Mouse (Mus musculus) liver, embryonic 11.5 days (tissue): ENCODE data around the gene Phtf1. TPM values are rescaled to one million over a fixed set of nuclear protein-coding genes. Genes with fewer than 3 reads are reported as not detected.

Experiments
- ATAC-seq: fragments of 200-750 bp; cut with Nextera tagmentation; replicated peaks from 2 replicates; pipeline ENCODE4 v1.8.0; 2017; ENCODE audit warnings: moderate number of reproducible peaks, mild to moderate bottlenecking, moderate TSS enrichment, moderate library complexity; ENCODE audit not compliant: low FRiP score
- DNase-seq: peaks from one replicate; pipeline ENCODE4 v3.0.0-alpha.2; 2017; ENCODE audit warnings: low spot score
- H3K27ac ChIP-seq: fragments of 300-500 bp; sonication (generic); 2 replicates; pipeline ENCODE4 v1.5.1; 2014; ENCODE audit warnings: mild to moderate bottlenecking, low read depth, low read length, control low read depth
- H3K27me3 ChIP-seq: fragments of 300-500 bp; sonication (generic); replicated peaks from 2 replicates; pipeline ENCODE4 v1.6.1; 2014; ENCODE audit warnings: low read length, mixed read lengths; ENCODE audit not compliant: control insufficient read depth, insufficient read depth
- H3K36me3 ChIP-seq: fragments of 300-500 bp; sonication (generic); 2 replicates; pipeline ENCODE4 v1.6.1; 2014; ENCODE audit warnings: mild to moderate bottlenecking, low read length, moderate library complexity, mixed read lengths; ENCODE audit not compliant: control insufficient read depth, insufficient read depth
- H3K4me1 ChIP-seq: fragments of 300-500 bp; sonication (generic); replicated peaks from 2 replicates; pipeline ENCODE4 v1.6.1; 2014; ENCODE audit warnings: low read length, mixed read lengths; ENCODE audit not compliant: control insufficient read depth, insufficient read depth
- H3K4me2 ChIP-seq: fragments of 300-500 bp; sonication (generic); 2 replicates; pipeline ENCODE4 v1.6.1; 2014; ENCODE audit warnings: mild to moderate bottlenecking, control low read depth, moderate library complexity
- H3K4me3 ChIP-seq: fragments of 300-500 bp; sonication (generic); 2 replicates; pipeline ENCODE4 v1.5.1; 2014; ENCODE audit warnings: low read depth, low read length, control low read depth
- H3K9ac ChIP-seq: fragments of 300-500 bp; sonication (generic); 2 replicates; pipeline ENCODE4 v1.6.1; 2014; ENCODE audit warnings: low read depth, low read length, control low read depth
- H3K9me3 ChIP-seq: fragments of 300-500 bp; sonication (generic); 2 replicates; pipeline ENCODE4 v1.6.1; 2016; ENCODE audit warnings: low read length, inconsistent platforms, mixed read lengths; ENCODE audit not compliant: control insufficient read depth
- WGBS: fragments of 180-500 bp; shearing (Covaris S2); extraction: QIAGEN DNeasy Blood & Tissue Kit; methylation state at CpG from one replicate; pipeline ENCODE4 v1.1.7; 2014; 5-methylcytosine and 5-hydroxymethylcytosine counted together
- polyA plus RNA-seq: library from polyadenylated mRNA; unstranded; fragments of >200 nt; fragmentation: Nextera tagmentation; extraction: Ambion mirVana; gene quantifications from 2 replicates; pipeline ENCODE4 v1.2.1, GENCODE M21; 2014

The Phtf1 gene
- polyA plus RNA-seq, 1 experiment from 2014 or later: 19.7 TPM

DNA sequence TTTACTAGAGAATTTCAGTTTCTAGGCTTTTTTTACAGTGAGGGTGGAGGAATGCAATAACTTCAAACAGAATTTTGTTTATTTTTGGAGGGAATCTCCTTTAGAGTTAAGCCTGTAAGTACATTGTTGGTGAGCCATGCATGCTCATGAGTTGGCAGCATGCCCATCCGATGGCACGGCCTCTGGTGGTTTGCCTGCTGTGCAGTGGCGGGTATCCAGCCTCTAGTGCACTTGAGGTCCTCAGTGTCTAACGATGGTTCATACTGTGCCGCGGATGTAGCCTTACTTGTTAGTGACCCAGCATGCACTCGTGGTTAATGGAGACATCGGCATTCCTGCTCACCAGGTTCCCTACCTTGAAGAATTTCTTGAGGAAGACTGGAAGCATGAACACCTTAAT is 39.6 kb downstream of the Phtf1 start:
- Histone ChIP-seq H3K36me3 (peaks cover 13% of the 10 kb centered on the region), H3K4me3 (no peak overlapping the region), H3K4me1 (no peaks in the 10 kb centered on the region), H3K27ac (no peak overlapping the region), H3K27me3 (no peaks in the 10 kb centered on the region), H3K9me3 (no peaks in the 10 kb centered on the region), H3K4me2 (no peak overlapping the region), H3K9ac (no peak overlapping the region)
- 92% methylated on average over 8 of the region's 8 CpGs for WGBS
- ATAC-seq (no peak), DNase-seq (no peak)

DNA sequence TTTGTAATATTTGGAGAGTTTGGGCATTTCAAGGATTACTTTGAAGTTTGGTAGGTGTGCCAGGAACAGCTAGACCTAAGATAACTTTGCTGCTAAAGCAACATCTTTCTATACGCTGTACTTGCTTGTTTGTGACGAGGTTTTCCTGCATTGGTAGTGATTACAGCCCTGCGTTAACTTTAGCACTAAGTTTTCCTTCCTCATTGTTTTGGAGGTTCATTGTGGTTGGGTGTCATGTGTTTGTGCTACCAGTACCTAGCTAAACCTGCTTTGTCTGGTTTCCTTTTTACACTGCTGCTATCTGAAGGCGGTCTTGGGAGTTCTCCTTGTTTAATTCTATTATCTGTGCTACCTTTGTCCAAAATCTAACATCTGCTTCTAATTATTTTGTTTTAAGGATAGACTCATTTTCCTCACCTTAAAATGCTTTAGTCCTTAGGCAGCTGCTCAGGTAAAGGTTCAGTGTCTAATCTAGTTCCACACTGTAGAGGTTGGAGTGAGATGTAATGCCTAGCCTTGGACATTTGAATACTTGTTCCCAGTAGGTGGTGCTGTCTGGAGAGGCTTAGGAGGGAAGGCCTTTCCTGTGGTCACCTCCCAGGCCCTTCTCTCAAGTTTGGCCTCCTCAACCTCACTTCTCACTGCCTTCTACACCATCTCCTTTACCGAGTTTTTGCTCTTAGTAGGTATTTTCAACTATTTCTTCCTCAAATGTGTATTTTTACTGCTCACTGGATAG is 42.2 kb downstream of the Phtf1 start:
- DNase-seq (no peak), ATAC-seq (no peak)
- Histone ChIP-seq H3K4me3 (no peak overlapping the region), H3K36me3 (peaks cover 4% of the 10 kb centered on the region; the same call in 1 of the 2 replicates), H3K9me3 (no peaks in the 10 kb centered on the region), H3K27ac (no peak overlapping the region), H3K27me3 (no peaks in the 10 kb centered on the region), H3K9ac (no peak overlapping the region), H3K4me1 (no peaks in the 10 kb centered on the region), H3K4me2 (no peak overlapping the region)
- 86% methylated on average over 5 of the region's 5 CpGs for WGBS

- 59% methylated on average over 2 of the region's 2 CpGs for WGBS
- no peaks in the 10 kb centered on the region for H3K9me3 ChIP-seq
- no peaks in the 10 kb centered on the region for H3K27me3 ChIP-seq
- ATAC-seq (no peak), DNase-seq (no peak)
- no peaks in the 10 kb centered on the region for H3K4me1 ChIP-seq
- no peak overlapping the region for H3K4me3 ChIP-seq
- H3K27ac ChIP-seq: no peak overlapping the region
- H3K9ac ChIP-seq: no peak overlapping the region
- no peak overlapping the region for H3K4me2 ChIP-seq
- H3K36me3 ChIP-seq: no peaks in the 10 kb centered on the region
Observed at GRCm38 (mm10) chr3:104011972-104012371, 44.1 kb downstream of the Phtf1 start.

GRCm38 (mm10) chr3:104017931-104018330 is 50.0 kb downstream of the Phtf1 start:
- Histone ChIP-seq H3K4me2 (no peak overlapping the region), H3K27me3 (no peaks in the 10 kb centered on the region), H3K36me3 (peaks cover 3% of the 10 kb centered on the region), H3K9ac (no peak overlapping the region), H3K27ac (no peak overlapping the region), H3K4me1 (no peaks in the 10 kb centered on the region), H3K9me3 (no peaks in the 10 kb centered on the region), H3K4me3 (no peak overlapping the region)
- DNase-seq: no peak
- no peak for ATAC-seq
- 86% methylated on average over 3 of the region's 3 CpGs for WGBS

- WGBS: 63% methylated on average over 4 of the region's 4 CpGs
- Histone ChIP-seq H3K4me3 (no peak overlapping the region), H3K36me3 (peaks cover 3% of the 10 kb centered on the region), H3K4me2 (no peak overlapping the region), H3K9me3 (no peaks in the 10 kb centered on the region), H3K4me1 (no peaks in the 10 kb centered on the region), H3K27ac (no peak overlapping the region), H3K9ac (no peak overlapping the region), H3K27me3 (no peaks in the 10 kb centered on the region)
- ATAC-seq (no peak), DNase-seq (no peak)
Observed at GRCm38 (mm10) chr3:104019453-104019852, 51.5 kb downstream of the Phtf1 start.

DNA sequence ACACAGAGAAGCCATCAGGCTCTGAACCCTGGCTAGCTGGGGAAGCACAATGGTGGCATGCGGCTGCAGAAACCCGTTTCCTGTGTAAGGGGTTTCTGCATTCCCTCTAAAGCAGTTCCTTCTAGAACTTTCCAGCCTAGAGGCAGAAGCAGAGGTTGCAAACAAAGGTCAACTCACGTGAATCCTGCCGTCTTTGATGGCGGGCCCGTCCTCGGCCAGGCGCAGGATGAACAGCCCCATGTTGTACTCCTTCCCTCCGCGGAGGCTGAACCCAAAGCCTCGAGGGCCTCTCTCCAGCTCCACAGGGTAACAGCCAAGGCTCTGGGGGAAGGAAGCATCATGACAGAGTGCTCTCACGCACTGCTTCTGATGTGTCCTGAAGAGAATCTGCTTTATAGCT is 52.2 kb downstream of the Phtf1 start:
- Histone ChIP-seq H3K4me2 (no peak overlapping the region), H3K4me1 (no peaks in the 10 kb centered on the region), H3K36me3 (peaks cover 3% of the 10 kb centered on the region), H3K9ac (no peak overlapping the region), H3K27me3 (no peaks in the 10 kb centered on the region), H3K9me3 (no peaks in the 10 kb centered on the region), H3K4me3 (no peak overlapping the region), H3K27ac (no peak overlapping the region)
- 83% methylated on average over 12 of the region's 12 CpGs for WGBS
- DNase-seq (no peak), ATAC-seq (no peak)

- Histone ChIP-seq H3K4me3 (no peak overlapping the region), H3K27me3 (no peaks in the 10 kb centered on the region), H3K9me3 (no peaks in the 10 kb centered on the region), H3K4me1 (no peaks in the 10 kb centered on the region), H3K27ac (no peak overlapping the region), H3K36me3 (peaks cover 2% of the 10 kb centered on the region; the same call in 1 of the 2 replicates), H3K4me2 (no peak overlapping the region), H3K9ac (no peak overlapping the region)
- DNase-seq (no peak), ATAC-seq (no peak)
- WGBS: 74% methylated on average over 3 of the region's 3 CpGs
Observed at GRCm38 (mm10) chr3:104026938-104027337, 59.0 kb downstream of the Phtf1 start.

GRCm38 (mm10) chr3:104032086-104032485 is 64.2 kb downstream of the Phtf1 start:
- no peaks in the 10 kb centered on the region for H3K27me3 ChIP-seq
- ATAC-seq: 0 out of 2 replicates have a peak, but pooled peaks have one; percentile 34
- no peak overlapping the region for H3K4me2 ChIP-seq
- no peak overlapping the region for H3K4me3 ChIP-seq
- peaks cover 2% of the 10 kb centered on the region; the same call in 1 of the 2 replicates for H3K36me3 ChIP-seq
- DNase-seq: no peak
- no peak overlapping the region for H3K27ac ChIP-seq
- H3K9ac ChIP-seq: no peak overlapping the region
- no peaks in the 10 kb centered on the region for H3K4me1 ChIP-seq
- no peaks in the 10 kb centered on the region for H3K9me3 ChIP-seq
- 61% methylated on average over 1 of the region's 1 CpGs for WGBS

DNA sequence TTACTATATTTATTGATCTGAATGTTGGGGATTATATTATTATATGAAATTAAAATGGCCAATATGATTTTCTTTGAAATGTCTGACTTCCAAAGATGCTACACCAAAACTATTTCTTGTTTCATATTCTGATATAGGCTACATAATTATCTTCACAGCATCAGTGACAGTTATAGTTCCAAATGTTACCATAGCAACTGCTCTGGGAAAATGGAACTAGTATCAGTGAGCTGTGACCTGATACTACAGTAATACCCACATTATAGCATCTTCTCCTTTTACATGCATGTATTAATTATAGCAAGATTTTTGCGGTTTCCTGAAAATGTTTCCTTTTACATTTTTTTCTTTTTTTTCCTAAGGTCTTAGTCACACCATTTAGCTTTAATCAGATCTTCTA is 64.8 kb downstream of the Phtf1 start:
- no peak overlapping the region for H3K4me3 ChIP-seq
- H3K4me1 ChIP-seq: no peaks in the 10 kb centered on the region
- H3K27ac ChIP-seq: no peak overlapping the region
- H3K27me3 ChIP-seq: no peaks in the 10 kb centered on the region
- DNase-seq (no peak), ATAC-seq (no peak)
- H3K9ac ChIP-seq: no peak overlapping the region
- H3K4me2 ChIP-seq: no peak overlapping the region
- no peaks in the 10 kb centered on the region for H3K9me3 ChIP-seq
- 84% methylated on average over 1 of the region's 1 CpGs for WGBS
- H3K36me3 ChIP-seq: 0 out of 2 replicates have a peak, but pooled peaks cover under 1% of the 10 kb centered on the region
